Mouse (Mus musculus) megakaryocyte, adult 5-6 weeks (primary cell): ENCODE measurements around the gene Ugcg. TPM values are rescaled to one million over a fixed set of nuclear protein-coding genes. Genes with fewer than 3 reads are reported as not detected.

ENCODE experiments used
- ATAC-seq: 2 replicates; pipeline ENCODE4 v1.8.0; 2016; ENCODE audit warnings: mild to moderate bottlenecking, inconsistent platforms; ENCODE audit not compliant: poor library complexity, severe bottlenecking
- total RNA-seq, 2 experiments: library from RNA; stranded (forward) in 1 of 2; stranded (reverse) in 1 of 2; fragments of 153-499, 151-499 nt in 1 of 2; fragments of 221-1000, 200-1000 nt in 1 of 2; gene quantifications; 2 replicates each; pipeline versions ENCODE4 v1.2.3 to v1.2.4; 2015 to 2017

The Ugcg gene
- total RNA-seq (2015) (47.6 and 53.4 TPM in 2 replicates), total RNA-seq (2017) (28.9 and 32.8 TPM in 2 replicates)

DNA sequence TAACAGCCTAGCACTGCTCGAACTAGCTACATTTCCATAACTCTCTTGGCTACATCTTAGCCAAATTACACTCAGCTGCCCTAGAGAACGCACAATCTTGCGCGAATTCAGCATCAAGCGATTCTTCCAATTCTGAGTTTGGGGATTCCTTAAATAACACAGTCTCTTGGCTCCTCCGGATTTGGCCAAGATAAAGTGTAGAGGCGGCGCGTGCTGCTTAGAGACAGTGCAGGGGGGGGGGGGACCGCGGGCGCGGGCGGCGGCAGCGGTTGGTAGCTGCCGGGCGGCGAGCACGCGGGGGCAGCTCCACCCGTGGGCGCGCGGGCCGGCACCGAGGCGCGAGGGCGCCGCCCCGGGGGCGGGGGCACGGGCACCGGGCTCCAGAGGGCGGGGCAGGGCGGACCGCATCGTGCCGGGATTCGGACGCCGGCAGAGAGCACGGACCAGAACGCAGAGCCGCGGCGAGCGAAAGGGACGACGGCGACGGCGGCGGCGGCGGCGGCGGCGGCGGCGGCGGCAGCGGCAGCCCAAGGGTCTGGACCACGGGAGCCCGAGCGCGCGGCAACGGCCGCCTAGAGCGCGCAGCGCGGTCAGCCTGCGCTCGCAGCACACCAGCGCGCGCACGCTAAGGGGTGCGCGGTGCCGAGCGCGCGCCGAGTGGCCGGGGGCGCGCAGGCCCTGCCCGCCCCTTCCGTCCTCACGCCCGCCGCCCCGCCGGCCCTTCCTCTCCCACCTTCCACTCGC, at the start of gene Ugcg:
TSS of gene Ugcg (plus strand) at position 456 of the 744 bp plus-strand sequence.
- peak; percentile 79 for ATAC-seq

DNA sequence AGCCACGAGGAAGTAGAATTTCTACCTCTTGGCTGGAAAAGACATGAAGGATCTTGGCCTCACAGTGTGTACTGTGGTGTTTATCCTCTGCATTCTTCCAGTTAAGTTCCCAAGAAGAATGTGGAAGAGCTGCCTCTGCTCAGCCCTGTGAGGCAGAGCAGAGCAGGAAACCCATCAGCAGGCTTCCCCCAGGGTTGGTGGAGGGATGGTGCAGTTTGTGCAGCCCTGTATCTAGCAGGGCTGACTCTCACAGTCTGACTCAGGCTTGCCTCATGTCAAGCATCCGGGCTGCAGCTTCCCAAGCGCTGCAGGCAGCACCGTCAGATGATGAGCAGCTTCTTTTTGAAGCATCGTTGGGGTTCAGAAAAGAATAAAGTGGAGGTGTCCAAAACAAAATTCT, 40.0 kb upstream of the Ugcg start:
- ATAC-seq, result no peak

DNA sequence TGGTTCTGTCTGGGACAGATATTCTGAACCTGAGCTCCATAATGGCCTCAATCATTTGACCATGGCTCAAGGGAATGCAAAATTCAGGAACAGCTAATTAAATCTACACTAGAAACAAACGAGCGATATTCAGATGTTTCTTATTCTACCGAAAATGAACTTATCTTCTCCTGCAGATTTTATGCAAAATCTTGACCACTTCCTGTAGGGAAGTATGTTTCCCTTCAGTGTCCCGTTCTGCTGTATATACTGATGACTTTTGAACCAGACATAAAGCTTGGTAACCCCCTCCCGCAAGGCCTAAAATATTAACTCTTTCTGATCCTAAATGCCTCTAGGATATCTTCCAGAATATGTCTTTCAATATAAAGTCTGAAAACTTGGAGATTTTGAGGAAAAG, 38.1 kb upstream of the Ugcg start:
- ATAC-seq, result no peak

DNA sequence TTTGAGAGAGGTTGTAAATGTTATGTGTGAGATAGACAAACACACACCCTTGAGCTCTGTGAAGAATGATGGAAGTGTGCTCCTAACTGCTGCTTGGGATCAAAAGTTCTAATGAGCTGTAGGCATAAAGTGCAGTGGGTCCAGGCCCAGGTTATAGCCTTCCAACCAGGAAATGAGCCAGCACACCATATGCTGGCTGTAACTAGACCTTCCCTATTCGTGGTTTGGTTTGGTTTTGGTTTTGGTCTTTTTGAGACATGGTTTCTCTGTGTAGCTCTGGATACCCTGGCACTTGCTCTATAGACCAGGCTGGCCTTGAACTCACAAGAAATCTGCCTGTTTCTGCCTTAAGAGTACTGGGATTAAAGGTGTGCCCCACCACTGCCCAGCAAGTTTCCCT, 37.1 kb upstream of the Ugcg start:
- ATAC-seq, result peak; percentile 38; the same call in 1 of the 2 replicates

DNA sequence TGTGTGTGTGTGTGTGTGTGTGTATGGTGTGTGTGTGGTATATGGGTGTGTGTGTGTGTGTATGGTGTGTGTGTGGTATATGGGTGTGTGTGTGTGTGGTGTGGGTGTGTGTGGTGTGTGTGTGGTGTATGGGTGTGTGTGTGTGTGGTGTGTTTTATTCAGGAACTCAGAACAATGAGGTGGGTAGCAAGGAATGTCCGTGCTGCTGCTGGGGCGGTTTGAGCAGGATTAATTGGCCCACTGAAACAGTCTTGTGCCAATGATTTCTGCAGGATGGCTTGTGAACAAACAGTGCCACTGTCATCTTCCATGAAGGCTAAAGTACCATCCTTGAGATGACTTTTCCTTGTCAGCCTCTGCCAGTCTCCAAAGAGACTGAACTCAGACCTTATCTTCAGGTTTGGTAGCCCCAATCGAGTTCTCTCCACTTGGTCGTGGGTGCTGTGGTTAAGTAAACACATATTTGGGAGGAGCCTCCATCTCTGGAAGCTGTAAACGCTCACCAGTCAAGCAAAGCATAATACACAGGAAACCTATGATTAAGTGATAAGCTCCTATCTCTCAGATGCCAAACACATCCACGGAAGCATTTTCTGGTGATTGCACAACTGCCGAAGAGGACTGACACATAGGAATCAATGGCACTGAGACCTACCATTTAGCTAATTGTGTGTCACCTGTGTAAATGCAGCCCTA, 32.0 kb upstream of the Ugcg start:
- ATAC-seq, result no peak

DNA sequence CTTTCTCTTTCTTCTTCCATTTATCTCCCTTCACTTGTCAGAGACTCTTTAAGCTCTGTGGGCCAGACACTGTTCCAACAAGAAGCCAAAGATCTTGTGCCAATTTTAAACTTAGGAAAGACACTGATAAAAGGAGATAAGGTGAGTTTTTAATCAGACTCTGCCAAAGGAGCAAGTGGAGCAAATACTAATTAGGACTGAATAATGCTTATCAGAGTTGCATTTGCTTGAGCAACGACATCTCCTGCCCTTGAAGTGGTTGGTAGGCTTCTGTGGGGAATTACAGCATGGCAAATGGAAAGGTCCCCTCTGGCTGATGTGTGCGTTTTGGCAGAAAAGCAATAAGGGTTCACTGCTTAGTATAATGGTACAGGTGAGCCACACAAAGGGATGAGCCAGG, 31.4 kb upstream of the Ugcg start:
- ATAC-seq, result no peak

DNA sequence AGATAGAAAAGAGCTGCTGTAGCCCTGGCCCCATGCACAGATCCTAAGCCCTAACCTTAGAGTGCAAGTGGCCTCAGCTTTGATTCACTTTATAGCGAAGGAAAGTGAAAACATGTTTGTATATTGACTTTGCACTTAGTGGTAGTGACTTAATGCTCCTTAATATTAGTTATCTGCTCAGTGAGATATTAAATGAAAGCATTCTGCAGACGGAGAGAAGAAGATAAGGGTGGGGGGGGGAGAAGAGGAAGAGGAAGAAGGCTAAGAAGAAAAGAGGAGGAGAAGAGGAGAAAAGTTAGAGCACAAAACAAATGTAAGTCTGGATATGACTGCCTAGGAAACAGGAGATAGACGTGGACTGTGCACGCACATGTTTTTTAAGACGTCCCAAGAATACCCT, 28.8 kb upstream of the Ugcg start:
- ATAC-seq, result no peak

DNA sequence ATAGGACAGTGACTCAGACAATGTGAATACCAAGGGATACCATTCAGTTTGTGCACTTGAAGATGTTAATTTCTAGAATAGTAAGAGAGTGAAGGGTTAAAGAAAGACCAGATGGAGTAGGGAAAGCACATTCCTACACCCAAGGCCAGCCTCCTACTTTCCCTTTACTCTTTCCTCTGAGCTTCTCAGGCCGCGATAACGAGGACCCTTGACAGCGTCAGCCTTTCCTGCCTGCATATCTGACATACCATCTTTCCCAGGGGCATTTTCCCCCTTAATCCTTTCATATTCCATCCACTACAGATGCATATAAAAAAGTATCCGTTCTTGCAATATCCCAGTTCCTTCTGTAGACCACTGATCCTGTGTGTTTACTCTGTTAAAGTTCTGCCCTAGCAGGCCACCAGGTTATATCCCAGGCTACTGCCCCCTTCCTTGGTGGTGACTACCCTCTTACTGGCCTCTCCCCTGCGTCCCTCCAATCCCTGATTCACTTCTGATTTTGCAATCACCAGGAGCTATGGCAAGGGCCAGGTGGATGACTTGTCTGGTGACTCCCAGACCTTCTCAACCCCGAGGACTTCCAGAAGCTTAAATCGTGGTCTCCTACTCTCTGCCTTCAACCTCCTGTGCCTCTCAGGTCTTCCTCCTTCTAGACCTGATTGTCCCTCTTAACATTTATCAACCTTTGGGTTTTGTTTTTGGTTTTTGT, 27.9 kb upstream of the Ugcg start:
- no peak for ATAC-seq

DNA sequence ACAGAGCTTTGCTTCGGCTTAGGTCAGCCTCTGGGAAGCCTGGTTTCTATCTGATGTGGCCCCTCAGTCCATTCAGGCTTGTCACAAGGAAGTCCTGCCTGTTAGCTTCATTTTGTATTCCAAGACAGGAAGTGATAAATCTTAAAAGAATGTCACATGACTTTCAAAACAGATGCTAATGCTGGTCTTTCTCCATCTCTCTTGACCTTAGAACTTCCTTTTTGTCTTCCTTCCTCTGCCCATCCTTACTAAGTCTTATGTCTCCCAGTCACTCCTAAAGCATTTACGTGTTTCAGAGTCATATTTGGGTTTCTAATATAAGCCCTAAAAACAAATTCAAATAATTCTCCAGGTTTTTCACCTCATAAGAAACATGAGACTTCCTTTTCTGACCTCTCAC, 25.0 kb upstream of the Ugcg start:
- no peak for ATAC-seq

DNA sequence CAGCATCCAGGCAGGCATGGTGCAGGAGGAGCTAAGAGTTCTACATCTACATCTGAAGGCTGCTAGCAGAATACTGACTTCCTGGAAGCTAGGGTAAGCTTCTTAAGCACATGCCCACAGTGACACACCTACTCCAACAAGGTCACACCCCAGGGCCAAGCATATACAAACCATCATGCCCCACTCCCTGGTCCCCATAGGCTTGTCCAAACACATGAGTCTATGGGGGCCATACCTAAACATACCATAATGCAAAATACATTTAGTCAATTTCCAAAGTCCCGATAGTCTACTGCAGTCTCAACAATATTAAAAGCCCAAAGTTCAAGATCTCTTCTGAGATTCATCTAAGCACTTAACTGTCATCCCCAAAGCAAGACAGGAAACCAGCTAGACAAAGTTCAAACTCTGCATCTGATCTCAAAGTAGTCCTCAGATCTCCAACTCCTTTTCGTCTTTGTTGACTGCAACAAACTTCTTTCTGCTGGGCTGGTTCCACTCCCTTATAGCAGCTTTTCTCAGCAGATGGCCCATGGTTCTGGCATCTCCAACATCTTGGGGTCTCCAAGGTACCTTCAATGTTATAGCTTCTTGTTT, 21.7 kb upstream of the Ugcg start:
- no peak for ATAC-seq

DNA sequence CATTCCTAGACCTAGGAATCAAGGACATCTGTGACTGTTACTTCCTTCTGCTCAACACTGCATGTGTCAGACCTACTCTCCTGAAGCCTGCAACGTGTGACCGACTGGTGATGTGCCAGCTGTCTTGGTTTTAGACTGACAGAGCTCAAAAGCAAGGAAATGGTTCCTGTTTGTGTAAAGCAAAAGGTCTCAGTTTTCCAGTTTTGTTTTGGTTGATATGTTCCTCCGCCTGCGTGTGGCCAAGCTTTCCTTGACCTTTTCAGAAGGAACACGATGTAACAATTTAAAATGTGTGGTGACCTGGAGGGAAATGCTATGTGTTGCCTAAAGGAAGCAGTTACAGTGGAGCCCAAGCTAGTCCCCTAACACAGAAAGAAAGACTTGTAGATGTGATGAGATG, 19.1 kb upstream of the Ugcg start:
- ATAC-seq, result no peak

DNA sequence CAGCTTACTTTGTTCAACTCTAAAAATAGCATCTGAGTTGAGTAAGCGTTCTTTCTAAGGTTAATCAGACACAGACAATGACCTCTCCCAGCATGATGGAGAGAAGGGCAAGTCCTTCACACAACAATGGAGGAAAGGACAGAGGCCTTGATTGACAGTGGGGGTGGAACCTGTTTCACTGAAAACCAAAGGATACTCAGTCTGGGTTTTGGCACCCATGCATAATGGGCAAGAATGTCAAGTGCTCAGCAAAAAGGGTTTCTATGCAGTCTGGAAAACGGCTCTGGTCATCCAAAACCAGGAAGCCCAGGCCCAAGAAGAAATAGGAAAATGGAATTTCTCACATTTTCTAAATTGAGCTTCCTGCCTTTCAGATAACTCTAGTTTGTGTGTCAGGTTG, 16.4 kb upstream of the Ugcg start:
- ATAC-seq, result no peak

DNA sequence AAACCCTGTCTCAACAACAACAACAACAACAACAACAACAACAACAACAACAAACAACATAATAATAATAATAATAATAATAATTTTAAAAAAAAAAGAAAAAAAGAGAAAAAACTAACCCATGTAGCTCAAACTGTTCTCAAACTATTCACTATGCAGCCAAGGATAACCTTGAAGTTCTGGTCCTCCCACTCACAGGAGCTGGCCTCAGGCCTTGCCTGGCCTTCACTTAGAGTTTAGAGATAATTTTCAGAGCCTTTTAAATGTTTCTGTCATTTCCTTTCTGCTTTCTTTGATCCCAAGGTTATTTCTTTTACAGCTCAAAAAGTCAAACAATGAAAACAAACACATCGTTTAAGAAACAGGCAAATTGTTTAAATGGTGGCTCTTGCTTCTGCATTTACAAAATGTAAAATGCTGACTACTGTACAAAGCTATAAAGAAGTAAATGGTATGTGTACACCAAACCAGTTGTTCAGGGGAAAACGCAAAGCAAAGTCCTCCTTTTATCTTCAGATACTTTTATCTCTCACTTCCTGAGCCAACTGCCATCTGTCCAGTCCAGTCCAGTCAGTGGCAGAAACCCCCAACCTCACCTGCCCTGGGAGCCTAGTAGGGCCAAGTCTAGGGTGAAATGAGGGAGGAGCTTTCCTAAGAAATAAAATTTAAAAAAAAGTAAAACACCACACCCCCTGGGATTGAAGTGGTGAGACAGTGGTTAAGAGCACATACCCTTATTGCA, 15.7 kb upstream of the Ugcg start:
- ATAC-seq, result no peak

DNA sequence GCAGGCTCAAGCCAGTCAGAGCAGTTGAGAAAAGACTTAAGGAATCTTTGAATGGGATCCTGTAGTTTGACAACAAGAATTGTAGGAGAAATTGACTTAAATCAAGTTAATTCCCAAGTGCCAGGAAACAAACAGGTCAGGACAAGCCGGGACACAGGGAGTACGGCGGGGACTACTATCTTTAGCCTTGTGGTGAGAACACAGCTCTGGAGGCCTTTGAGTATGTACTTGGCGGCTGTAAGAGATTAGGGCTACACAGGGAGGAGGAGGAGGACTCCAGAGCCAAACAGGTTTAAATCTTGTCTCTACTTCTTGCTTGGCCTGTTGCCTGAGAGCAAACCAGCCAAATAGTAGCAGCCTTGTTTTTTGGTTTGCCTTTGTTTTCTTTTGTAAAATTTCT, 14.1 kb upstream of the Ugcg start:
- no peak for ATAC-seq

DNA sequence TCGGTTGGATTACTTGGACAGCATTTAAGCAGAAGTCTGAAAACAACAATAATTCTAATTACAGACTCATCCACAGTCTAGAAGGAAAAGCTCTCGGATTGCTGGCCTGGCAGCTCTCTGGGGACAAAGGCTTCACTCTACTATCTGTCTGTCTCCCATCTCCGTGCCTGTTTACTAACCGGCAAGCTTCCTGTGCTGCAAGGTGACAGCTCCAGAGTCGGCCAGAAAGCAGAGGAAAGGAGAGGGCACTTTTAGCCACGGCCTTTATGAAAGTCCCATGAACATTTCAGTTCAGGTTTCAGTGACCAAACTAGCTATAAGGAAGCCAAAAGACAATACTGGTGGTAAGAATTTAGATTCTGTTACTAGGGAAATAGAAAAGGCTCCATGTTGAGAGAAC, 13.1 kb upstream of the Ugcg start:
- ATAC-seq, result no peak

DNA sequence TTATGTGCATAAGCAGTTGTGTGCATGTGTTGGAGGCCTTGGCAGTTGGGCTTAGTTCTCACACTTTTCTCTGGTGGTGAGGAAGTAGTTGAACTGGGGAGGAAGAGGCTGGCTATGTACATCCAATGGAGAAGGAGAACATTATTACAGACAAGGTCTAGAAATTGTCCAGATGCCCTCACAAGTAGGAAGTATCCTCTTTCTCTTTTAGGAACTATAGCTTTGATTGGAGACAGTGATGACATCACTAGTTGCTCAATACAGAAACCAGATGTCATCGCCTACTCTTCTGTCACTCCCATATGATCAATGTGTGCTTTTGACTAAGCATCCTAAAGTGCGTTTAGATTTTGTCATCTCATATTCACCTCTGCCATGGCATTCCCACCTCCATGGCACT, 11.5 kb upstream of the Ugcg start:
- ATAC-seq, result peak; percentile 91

DNA sequence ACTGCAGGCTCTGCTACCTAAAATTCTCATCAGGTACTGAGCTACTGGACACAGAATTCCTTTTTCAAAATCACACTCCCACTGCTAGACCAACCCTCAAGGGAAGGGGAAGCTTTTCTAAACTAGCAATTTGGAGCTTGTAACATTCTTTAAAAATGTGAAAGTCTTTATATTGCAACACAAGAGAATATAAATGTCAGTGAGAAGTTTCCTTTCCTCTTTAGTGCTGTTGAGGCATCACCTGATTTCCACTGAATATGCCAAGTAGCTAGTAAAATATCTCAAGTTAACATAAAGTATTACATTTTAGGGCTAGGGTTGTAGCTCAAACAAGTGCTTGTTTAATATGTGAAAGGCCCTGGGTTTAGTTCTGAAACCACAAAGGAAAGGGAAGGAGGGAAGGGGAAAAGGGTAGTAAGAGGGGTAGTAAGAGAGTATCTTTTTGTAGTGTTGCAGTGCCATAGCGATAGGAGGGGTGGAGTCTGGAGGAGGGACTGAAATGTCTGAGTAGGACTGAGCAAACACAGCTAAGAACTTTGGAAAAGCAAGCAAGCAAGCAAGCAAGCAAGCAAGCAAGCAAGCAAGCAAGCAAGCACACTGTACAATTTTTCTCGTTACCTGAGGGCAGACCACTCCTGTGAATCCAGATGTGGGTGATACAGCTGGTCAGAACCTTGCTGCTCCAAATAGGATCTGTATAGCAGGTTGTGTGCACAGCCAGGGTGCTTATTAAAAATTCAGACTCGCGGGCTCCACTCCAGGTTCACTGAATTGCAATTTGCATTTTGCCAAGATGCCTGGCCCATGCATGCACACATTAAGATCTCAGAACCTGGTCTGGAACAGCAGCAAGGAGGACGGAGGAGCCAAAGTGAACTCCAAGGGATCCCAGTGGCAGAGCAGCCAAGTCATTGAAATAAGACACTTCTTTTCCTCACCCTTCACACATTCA, 7.5 kb upstream of the Ugcg start:
- ATAC-seq, result peak; percentile 61

DNA sequence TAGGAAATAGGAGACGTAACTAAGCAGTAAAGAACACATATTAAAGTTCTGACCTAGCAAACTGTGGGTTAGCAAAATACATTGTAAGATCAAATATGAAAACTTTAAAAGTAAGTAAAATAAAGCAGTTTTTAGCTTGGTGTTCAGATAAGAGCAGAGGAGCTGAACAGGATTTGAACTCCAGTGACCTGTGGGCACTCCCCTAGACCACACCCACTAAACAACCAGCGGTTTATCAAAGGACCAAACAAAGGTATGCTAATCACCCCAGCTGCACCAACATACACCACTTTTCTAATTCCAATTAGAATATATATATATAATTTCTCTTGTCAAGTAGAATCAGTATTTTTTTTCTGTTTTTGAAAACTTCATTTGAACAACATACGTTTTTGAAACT, 3.4 kb upstream of the Ugcg start:
- no peak for ATAC-seq

DNA sequence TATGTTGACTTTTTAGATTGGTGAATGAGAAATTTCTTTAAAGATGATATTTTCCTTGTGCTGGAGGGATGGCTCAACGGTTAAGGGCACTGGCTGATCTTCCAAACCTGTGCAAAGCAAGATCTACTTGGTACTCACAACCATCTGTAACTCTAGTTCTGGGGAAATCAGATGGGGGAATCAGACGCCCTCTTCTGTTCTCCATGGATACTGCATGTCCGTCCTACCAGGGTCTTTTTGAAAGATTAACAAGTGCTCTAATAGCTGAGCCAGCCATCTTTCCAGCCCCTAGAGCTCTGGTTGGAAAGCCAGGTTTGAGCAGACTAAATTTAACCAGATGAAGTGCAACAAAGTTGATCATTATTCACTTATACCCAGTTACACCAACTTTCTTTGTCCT, 1.8 kb upstream of the Ugcg start:
- 0 out of 2 replicates have a peak, but pooled peaks have one; percentile 16 for ATAC-seq

DNA sequence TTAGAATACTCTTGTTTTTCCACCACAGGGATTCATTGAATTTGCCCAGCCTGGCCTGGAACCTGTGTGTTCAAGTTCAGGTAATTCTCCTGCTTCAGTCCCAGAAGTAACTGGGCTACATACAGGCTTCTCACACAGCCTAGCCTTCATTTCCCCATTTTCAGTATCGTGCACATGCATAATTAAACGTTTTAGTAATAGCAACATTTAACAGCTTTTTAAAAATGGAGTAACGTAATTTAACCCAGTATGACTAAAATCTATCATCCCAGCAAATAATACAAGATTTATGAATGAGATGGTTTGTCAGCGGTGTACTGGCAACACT, 619 bp upstream of the Ugcg start:
- ATAC-seq, result 0 out of 2 replicates have a peak, but pooled peaks have one; percentile 10
